Mouse (Mus musculus) cerebellum, adult 2 months (tissue): ENCODE measurements around the gene Nucb1.

Experiments used
- CTCF ChIP-seq: fragments of 200-500 bp; IDR thresholded peaks from 2 replicates; pipeline ENCODE4 v1.5.1; 2011; ENCODE audit warnings: low read depth, mild to moderate bottlenecking, control low read depth, low read length, moderate library complexity, borderline replicate concordance; ENCODE audit not compliant: insufficient read depth
- POLR2A ChIP-seq: fragments of 200-500 bp; IDR thresholded peaks from 2 replicates; pipeline ENCODE4 v1.6.1; 2011; ENCODE audit warnings: low read length, control low read depth, borderline replicate concordance; ENCODE audit not compliant: insufficient read depth

DNA sequence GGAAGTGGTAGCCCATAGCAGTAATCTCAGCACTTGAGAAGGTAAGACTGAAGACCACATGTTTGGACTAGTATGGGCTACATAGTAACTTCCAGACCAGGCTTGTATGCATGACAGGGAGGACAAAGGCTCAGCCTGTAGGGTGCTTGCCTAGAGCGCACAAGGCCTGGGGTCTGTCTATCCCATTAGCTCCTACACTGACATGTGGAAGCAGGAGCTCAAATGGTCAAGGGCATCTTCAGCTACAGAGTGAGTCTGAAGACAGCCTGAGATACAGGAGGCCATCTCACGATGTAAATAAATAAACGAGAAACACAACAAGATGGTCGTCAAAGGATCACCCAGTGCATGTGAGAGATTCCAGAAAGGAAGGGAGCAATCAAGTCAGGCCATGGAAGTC lies 47.9 kb downstream of the Nucb1 start:
- no peak for TF ChIP-seq POLR2A
- TF ChIP-seq CTCF: no peak
